Mouse (Mus musculus) natural killer cell, adult 2 months (primary cell): Measurements from ENCODE around the gene Gm21170.
"Not testable (repeated sequence)": the region's sequence is repeated elsewhere in the genome, so short reads cannot be mapped to it uniquely, and the experiment has no call there.

ENCODE experiments used
- DNase-seq, 2 experiments: peaks; one replicate each; pipeline ENCODE4 v3.0.0; 2022; ENCODE audit warnings: low spot score in 2 of 2

Gm21170 gene

DNA sequence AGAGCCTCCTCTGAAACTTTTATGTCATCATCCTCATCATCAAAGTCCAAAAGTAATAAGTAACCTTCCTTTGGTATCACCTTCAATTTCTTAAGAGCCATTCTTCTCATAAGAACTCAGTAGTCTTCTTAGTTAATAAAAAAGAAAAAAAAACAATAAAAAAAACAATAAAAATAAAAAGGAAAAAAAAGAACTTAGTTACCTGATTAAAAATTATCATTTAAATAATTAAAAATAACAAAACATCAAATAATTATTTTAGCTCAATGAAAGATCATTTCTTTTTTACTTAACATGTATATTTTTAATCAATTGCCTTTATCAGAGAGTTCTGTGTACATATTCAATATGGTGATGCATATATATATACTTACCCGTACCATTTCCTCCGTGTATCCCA lies at the start of gene Gm21170:
TSS of gene Gm21170 (minus strand) at position 101 of the 400 bp plus-strand sequence.
- not testable (repeated sequence) for DNase-seq
